Mouse (Mus musculus) mature B cell (primary cell): ENCODE data around the gene Bco1.

Experiments
- in situ Hi-C: fragments of 300-500 bp; cut with MboI; formaldehyde crosslinking; loops from 2 replicates; pipeline ENCODE4 v1.14.3; 2019

Gene Bco1

DNA sequence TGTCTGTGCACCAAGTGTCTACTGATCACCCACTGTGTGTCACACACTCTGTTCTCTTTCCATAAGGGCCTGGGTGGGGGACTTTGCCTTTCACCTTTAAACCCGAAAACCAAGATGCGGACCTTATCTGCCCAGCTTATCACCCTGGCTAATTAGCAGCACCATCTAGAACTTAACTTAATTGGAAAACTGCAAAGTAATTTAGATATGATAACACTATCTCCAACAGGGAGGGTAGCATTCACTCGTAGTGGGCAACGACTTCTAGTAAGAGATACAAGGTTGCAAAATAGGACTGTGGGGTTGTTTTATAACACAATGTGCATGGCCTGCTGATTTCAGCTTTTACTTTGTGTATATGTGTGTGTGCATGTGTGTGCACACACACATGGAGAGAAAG, 5.9 kb upstream of the Bco1 start:
- in situ Hi-C loops: no loop called here

DNA sequence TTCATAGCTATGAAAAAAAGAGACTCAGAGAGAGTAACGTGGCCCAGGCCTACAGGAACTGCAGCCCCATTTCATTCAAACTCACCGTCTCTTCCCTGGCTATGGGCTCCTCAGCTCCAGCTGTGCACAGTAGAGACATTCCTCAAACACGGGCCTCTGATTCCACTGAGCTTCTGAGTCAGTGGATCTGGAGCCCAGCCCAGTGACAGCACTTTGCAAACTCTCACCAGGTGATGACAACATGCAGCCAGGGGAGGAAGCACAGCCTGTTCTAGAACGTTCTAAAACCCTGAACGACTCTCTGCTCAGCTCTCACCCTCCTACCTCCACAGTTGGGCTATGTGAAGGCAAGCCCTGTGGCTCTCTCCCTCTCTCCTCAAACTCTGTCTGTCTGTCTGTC, 1.6 kb upstream of the Bco1 start:
- in situ Hi-C loops: no loop called here

- in situ Hi-C loops: no loop called here
These were observed 1.5 kb downstream of the Bco1 start for GRCm38 (mm10) chr8:117097051-117097563.

DNA sequence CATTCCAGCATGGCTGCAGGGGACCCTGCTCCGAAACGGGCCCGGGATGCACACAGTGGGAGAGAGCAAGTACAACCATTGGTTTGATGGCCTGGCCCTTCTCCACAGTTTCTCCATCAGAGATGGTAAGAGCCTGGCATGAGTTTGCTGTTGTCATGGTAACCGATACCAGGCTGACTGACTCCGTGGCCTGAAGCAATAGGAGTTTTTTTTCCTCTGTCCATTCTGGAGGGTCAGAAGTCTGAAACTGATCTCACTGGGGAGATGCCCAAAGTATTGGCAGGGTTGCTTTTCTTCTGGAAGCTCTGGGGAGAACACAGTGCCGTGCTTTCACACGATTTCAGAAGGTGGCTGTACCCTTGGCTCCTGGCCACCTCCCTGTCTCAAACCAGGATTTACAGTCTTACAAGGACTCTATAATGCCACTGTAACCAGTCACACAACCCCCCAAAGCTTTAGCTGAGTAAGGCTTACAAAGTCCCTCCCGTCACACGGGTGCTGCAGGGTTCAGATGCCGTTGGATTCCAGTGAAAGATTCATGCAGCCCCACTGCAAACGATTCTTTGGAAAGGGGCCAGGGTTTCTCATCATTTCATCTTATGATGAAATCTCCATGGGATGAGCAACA, 2.0 kb downstream of the Bco1 start:
- in situ Hi-C loops: no loop called here

DNA sequence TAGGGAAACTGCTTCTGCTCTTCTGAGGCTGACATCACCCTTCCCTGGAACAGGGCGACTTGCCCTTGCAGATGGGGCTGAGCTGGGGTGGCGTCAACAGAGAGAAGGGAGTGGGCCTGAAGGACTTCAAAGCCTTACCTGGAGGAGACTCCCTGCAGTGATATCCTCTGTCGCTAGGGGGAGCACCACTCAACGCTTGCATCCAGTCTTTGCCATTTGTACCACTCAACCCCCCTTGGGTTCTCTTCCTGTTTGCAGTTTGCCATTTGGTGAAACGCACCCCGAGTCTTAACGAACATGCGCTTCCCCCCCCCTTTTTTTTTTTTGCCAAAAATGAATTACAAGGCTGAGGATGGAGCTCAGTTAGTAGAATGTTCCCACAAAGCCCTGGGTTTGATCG, 11.9 kb downstream of the Bco1 start:
- in situ Hi-C loops: no loop called here

- in situ Hi-C loops: no loop called here
These were observed 13.5 kb downstream of the Bco1 start for GRCm38 (mm10) chr8:117109018-117109711.

DNA sequence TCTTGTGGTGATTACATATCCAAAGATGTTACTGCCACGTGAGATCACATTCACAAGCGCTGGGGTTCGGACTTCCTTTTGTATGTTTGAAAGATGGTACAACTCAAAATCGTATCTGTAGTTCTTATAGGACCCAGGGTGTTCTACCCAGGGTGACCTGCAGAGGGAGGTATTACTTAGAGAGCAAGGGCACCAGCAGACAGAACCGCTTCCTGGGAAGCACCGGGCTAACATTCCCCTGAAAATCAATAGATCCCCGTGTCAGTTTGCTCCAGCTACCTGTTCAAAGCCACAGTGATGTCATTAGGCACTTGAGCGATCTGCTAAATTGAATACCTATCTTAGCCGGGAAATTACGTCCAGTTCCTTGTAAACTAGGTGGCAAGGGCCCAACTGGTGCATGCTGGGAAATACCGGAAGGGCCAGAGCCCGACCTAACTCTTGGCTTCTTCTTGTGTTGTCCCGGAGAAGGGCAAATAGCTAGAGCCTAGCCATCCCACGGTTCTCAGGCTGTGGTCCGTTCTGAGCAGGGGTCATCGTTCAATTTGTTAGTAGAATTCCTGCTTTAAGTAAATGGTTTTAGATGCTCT, 14.2 kb downstream of the Bco1 start:
- in situ Hi-C loops: no loop called here

DNA sequence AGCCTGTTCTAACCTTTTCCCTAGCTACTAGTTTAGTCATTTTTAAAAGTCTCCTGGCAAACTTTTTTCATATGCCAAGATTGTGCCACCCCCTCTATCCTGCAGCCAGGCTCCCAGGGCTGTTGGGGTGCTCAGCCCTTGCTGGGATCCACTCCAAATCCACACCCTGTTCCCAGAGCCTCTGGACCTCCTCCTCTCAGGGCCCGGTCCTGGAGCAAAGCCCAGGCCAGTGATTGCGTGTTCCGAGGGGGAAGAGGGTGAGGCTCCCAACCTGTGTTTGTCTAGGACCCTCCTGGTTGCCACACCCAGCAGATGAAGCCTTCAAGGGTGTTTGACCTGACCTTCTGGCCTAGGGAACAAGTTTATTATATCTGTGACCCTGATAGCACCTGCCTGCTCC, 16.0 kb downstream of the Bco1 start:
- in situ Hi-C loops: no loop called here

DNA sequence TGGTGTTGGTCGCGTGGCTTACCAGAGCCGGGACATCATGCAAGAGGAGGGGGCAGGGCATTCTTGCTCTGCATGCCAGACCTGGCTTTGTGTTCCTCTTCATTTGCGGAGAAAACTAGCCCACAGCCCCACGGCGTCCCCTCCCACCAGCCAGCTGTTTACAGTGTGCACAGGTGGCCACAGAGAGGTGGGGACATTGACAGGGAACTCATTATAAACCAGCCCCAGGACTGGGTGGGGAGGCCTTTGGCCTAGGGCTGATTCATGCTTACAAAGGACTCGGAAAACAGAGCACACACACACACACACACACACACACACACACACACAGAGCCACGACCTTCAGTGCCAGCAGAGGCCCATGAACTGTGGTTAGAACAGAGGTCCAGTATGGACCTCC, 16.6 kb downstream of the Bco1 start:
- in situ Hi-C loops: no loop called here

DNA sequence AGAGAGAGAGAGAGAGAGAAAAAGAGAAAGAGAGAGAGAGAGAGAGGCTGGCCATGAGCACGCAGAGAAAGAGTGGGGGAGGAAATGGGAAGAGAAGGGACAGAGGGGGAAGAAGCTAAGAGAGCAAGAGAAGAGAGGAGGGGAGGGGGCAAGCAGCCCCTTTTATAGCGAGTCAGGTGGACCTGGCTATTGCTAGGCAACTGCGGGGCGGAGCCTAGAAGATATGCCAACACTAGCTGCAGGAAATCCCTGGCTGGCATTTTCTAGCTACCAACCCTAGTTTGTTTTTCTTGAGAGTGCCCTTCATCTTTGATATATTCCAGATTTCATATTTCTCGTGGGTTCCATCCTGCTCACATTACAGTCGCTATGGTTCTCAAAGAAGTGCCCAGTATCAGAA, 19.4 kb downstream of the Bco1 start:
- in situ Hi-C loops: no loop called here

DNA sequence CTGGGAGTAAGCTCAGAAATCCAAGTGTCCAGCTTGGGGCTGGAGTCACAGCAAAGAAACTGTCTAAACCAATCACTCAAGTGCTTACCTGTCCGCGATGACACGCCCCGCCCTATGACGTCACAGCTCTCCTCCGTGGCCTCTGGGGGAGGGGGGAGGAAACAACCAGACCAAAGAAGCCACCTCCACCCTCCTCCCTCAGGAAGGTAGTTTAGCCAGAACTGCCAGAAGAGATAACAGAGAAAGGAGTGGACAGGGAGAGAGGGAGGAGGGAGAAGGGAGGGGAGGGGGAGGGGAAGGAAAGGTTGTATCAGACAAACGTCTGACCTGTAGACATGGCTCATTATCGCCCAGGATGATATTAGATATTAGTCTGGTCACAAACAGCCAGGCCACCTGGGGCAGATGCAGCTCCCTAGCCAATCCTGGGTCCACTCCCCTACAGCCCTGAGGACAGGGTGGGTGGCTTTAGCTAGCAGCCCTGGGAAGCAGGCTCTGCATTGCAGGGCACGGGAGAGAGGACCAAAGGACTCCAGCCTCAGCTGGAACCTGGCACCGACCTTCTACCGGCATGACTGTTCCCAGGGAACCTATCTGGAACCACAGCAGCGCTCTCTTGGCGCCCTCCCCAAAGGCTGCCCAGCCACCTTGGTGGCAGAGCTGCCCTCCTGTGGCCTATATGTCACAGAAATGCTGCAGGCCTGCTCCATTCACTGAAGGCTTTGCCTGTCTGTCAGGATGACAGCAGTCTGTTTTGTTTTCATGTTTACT, 20.2 kb downstream of the Bco1 start:
- in situ Hi-C loops: no loop called here

DNA sequence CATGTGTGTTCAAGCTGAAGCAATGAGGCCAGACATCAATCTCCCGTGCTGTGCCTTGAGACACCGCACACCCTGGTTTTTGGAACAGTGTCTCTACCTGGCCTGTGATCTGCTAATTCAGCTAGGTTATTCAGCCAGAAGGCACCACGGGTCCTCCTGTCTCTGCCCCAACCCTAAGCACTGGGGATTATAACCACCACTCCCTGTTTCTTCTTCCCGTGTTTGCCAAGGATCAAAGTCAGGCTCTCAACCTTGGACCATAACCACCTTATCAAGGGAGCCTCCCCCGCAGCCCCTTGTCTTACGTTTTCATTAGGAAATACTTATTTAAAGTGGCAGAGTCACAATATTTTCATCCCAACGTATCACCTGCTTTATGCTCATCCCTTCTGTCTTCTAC, 20.9 kb downstream of the Bco1 start:
- in situ Hi-C loops: no loop called here

DNA sequence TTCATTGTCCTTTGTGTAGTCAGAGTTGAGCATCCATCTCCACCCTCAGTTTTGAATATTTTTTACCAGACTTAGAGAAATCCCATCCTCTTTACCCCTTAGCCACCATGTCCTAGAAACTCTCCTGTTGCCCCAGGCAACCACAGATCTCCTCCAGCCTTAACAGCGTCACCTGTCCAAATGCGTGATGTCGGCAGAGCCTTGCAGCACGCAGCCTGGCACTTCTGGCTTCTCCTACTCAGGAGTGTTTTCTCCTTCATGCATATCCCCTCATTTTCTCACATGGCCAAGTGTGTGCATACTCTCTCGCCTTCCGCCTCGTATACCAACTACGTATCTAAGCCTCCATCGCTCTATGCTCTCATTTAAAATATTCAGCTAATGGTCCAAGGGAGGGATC, 22.8 kb downstream of the Bco1 start:
- in situ Hi-C loops: no loop called here

- in situ Hi-C loops: no loop called here
These were observed 25.6 kb downstream of the Bco1 start for GRCm38 (mm10) chr8:117121277-117121676.

- in situ Hi-C loops: no loop called here
These were observed 28.4 kb downstream of the Bco1 start for GRCm38 (mm10) chr8:117123850-117124633.

DNA sequence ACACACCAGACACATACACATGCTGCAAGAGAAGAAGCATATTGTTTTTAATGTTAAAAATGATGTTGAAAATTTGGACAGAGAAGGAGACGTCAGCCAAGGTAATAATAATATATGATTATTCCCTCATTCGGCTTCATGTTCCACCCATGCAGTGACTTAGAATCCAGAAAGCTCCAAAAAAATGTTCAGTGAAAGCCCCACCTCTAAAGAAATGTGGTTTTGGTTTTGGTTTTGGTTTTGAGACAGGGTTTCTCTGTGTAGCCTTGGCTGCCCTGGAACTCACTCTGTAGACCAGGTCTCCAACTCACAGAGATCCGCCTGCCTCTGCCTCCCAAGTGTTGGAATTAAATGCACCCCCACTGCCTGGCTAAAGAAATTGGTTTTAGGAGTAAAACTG, 30.2 kb downstream of the Bco1 start:
- in situ Hi-C loops: no loop called here

DNA sequence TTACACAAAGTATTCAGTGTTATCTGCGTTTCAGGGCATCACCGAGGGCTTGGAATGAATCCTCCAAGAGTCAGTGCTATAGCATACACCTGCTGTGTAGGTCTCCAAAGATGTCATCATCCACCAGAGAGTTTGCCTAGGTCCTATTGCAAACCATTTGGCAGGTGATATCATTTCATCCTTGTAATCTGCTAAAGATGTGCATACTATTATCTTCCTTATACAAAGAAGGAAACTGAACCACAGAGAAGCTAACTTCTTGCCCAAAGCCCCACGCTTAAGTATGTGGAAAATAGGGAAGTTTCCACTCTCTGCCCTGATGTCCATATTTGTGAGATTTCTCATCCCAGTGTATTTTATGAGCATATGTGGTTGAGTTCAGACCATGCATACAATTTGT, 30.8 kb downstream of the Bco1 start:
- in situ Hi-C loops: no loop called here

GRCm38 (mm10) chr8:117127063-117127462, 31.4 kb downstream of the Bco1 start:
- in situ Hi-C loops: no loop called here

- in situ Hi-C loops: no loop called here
These were observed 38.0 kb downstream of the Bco1 start for GRCm38 (mm10) chr8:117133702-117134101.

DNA sequence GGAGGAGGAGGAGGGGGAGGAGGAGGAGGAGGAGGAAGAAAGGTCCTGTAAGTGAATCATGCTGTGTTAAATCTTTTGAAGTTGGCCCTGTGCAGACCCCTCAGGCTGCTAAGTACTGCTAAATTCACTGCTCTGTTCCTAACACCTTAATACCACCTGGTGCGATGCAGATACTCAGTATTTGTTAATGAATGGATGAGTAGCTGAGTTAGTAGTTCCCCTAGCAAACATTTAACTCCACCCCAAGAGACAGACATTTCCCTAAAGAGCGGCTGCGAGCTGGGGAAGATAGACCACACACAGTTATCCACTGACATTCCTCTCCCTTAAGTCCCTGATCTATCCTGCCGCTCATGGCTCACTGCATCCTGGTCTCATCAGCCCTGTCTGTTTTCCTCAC, 40.7 kb downstream of the Bco1 start:
- in situ Hi-C loops: no loop called here

DNA sequence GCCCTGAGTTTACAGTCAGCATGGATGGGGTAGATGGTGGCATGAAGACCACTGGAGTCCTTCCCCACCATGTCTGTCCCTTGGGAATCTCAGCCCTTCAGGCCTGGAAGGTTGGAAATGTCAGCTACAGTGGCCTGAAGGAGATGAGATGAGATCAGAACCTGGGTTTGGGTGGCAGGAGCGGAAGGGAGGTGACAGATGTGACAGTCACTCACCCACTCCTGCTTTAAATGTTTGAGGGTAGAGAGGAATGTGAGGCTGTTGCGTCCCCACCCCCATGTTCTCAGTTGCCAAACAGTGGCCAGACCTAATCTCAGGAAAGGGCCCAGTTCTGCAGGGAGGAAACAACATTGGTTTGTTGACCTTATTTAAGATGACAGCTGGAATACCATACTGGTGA, 41.1 kb downstream of the Bco1 start:
- in situ Hi-C loops: no loop called here

DNA sequence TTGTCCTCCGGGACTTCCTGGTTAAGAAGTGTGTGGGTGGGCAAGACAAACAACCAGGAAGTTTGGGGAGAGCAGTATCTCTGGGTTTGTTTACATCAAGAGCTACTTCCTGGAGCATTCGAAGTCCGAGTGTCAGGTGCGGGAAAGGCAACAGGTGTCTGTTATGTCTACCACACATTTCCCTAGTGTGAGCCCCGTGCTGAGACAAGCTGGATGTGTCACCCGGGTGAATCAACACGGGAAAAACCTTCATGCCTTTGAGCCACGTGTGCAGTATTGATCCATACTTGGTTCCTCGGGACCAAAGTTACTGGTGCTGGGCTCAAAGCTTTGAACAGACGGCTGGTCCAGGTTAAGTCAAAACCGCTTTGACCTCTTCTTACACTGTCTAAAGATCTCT, 41.7 kb downstream of the Bco1 start:
- in situ Hi-C loops: no loop called here
